Mouse (Mus musculus): ENCODE data around the gene Tbk1. TPM values are rescaled to one million over a fixed set of nuclear protein-coding genes. Genes with fewer than 3 reads are reported as not detected.

Gene Tbk1
- total and polyA plus RNA-seq, 3 experiments = 29.5 to 46.0 (median 44.0) TPM

Other genes starting within 250 kb of the Tbk1 start
- gene Tbc1d30, start 235.5 kb downstream of the Tbk1 start, total RNA-seq (2012; rRNA removed) = not detected in 2 replicates
- gene Tbc1d30, start 235.5 kb downstream of the Tbk1 start, total RNA-seq (2014; rRNA removed) = not detected in 2 replicates
- 0.16 TPM in 1 of 2 replicates, not detected in the other for gene Tbc1d30, start 235.5 kb downstream of the Tbk1 start, polyA plus RNA-seq (2012; ENCODE audit: insufficient read length, low read depth)
- gene Gns, start 221.7 kb downstream of the Tbk1 start, total RNA-seq (2012; rRNA removed) = 58.2 and 77.2 TPM in 2 replicates
- 28.4 and 28.7 TPM in 2 replicates for gene Gns, start 221.7 kb downstream of the Tbk1 start, total RNA-seq (2014; rRNA removed)
- gene Gns, start 221.7 kb downstream of the Tbk1 start, polyA plus RNA-seq (2012; ENCODE audit: insufficient read length, low read depth) = 87.3 and 104 TPM in 2 replicates
- gene Rassf3, start 110.4 kb downstream of the Tbk1 start, total RNA-seq (2012; rRNA removed) = 5.7 and 7.3 TPM in 2 replicates
- 4.0 and 4.1 TPM in 2 replicates for gene Rassf3, start 110.4 kb downstream of the Tbk1 start, total RNA-seq (2014; rRNA removed)
- 9.0 and 9.9 TPM in 2 replicates for gene Rassf3, start 110.4 kb downstream of the Tbk1 start, polyA plus RNA-seq (2012; ENCODE audit: insufficient read length, low read depth)
- gene Xpot, start 39.5 kb upstream of the Tbk1 start, total RNA-seq (2012; rRNA removed) = 117 and 151 TPM in 2 replicates
- gene Xpot, start 39.5 kb upstream of the Tbk1 start, total RNA-seq (2014; rRNA removed) = 140 and 144 TPM in 2 replicates
- 101 and 132 TPM in 2 replicates for gene Xpot, start 39.5 kb upstream of the Tbk1 start, polyA plus RNA-seq (2012; ENCODE audit: insufficient read length, low read depth)
- gene D930020B18Rik, start 54.8 kb upstream of the Tbk1 start, total RNA-seq (2012; rRNA removed) = not detected in 2 replicates
- gene D930020B18Rik, start 54.8 kb upstream of the Tbk1 start, total RNA-seq (2014; rRNA removed) = not detected in 2 replicates
- not detected in 2 replicates for gene D930020B18Rik, start 54.8 kb upstream of the Tbk1 start, polyA plus RNA-seq (2012; ENCODE audit: insufficient read length, low read depth)
- gene BC048403, start 153.2 kb upstream of the Tbk1 start, total RNA-seq (2012; rRNA removed) = 4.0 and 5.9 TPM in 2 replicates
- gene BC048403, start 153.2 kb upstream of the Tbk1 start, total RNA-seq (2014; rRNA removed) = 1.9 and 2.2 TPM in 2 replicates
- gene BC048403, start 153.2 kb upstream of the Tbk1 start, polyA plus RNA-seq (2012; ENCODE audit: insufficient read length, low read depth) = 9.2 and 11.9 TPM in 2 replicates

All from CH12.LX (cell line).